Mouse (Mus musculus): Measurements from ENCODE around the gene Cfap73.

The Cfap73 gene

DNA sequence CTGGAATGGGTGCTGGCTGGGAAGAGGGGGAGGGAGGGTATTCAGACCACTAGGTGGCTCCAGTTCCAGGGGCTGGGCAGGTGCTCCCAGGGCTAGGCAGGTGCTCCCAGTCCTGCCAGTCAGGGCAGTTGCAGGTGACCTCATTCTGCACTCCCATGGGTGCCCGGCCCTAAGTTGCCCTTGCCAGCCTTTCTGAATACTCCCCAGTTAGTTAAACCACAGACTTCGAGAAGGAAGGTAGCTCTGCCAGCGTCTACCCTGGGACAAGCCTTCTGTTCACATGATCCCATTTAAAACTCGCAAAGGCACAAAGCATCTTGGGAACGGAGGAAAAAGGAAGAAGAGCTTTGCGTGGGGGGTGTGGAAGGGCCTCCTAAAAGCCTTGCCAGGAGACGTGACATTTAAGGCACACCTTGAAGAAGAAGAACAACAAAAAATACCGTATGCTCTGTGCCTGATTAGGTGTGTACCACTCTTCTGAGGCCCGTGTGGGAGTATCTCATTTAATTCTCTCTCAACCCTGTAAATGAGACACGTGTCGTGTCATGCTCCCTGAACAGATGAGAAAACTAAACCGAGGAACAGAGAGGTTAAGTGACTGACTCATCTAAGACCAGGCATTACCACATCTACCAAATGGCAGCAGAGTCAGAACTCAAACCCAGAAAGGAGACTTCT is 13.9 kb upstream of the Cfap73 start:
- DNase-seq (ENCODE audit: low spot score in 2 of 2): peak; percentile 43 to 49

DNA sequence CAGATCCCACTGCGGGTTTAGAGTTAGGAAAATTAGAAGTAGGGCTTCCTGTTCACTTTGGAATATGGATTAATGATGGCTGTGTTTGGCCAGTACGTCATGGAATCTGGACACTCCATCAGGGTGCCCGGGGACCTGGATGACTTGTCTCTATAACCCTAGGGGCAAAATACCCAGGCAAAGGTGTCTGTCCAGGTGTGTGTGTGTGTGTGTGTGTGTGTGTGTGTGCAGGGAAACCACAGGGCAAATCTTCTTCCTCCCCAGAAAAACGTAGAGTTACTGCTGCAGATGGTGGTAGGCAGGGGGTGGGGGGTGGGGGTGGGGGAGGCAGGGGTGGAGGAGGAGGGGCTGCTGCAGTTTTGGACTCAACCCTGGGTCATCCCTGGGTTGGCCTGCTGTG is 13.3 kb upstream of the Cfap73 start:
- no peak for DNase-seq (ENCODE audit: low spot score in 2 of 2)

DNA sequence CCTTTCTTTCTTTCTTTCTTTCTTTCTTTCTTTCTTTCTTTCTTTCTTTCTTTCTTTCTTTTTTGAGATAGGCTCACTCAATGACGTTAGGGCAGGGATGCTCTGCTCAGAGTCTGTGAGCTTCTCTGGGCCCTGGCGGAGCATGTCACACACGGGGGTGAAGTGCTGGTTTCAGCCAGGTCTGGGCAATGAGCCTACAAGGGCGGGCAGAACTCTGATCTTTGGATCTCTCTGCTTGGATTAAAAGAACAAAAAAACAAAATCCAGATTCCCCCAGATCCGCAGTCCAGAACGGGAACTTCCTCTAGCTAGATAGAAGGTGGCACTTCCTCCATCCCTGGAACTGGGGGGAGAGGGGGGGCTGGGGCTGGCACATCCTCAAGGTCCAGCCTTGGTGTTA is 11.8 kb upstream of the Cfap73 start:
- no peak for DNase-seq (ENCODE audit: low spot score in 2 of 2)

DNA sequence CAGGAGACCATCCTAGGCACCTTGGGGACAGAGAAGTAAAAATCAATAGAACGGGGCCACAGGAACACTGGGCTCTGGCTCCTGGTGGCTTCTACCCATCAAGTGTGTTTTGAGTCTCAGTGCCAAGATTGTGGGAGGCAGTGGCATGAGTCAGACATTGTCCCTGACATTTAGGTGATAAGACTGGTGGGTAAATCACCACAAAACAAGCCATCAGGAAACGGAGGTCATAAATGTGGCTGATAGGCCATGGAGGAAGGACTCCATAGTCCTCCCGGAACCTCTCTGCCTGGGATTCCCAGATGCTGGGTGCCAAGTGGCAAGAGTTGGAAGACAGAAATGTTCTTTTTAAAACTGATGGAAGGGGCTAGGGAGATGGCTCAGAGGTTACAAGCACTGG is 10.2 kb upstream of the Cfap73 start:
- no peak for DNase-seq (ENCODE audit: low spot score in 2 of 2)

- no peak for DNase-seq (ENCODE audit: low spot score in 2 of 2)
Observed at GRCm38 (mm10) chr5:120643365-120644085, 9.5 kb upstream of the Cfap73 start.

GRCm38 (mm10) chr5:120640094-120640493 is 6.1 kb upstream of the Cfap73 start:
- no peak for DNase-seq (ENCODE audit: low spot score in 2 of 2)

DNA sequence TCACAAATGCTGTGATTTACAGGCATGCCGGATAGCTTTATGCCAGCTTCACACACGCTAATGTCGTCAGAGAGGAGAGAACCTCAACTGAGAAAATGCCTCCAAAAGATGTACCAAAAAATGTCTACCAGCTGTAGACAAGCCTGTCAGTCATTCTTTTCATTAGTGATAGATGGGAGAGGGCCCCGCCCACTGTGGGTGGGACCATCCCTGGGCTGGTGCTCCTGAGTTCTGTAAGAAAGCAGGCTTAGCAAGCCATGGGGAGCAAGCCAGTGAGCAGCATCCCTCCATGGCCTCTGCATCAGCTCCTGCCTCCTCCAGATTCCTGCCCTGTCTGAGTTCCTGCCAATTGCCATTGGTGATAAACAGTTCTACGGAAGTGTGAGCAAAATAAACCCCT is 1.6 kb upstream of the Cfap73 start:
- DNase-seq (ENCODE audit: low spot score in 2 of 2): no peak

DNA sequence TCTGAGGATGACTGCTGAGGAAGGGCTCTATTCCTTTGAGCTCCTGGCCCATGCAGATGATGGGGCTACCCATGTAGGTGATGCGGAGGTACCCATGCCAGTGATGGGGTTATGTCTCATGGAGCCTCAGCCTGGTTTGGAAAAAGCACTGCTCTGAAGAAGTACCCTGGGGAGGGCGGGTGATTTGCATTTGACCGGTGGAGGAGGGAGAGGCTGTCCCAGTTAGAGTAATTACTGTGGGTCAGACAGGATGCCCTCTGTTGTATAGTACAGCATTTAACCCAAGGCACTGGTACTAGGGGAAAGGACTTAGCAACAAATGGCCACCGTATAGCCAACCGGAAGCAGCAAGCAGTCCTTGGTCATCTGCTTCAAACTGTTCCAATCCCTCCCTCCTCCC is 825 bp upstream of the Cfap73 start:
- DNase-seq (ENCODE audit: low spot score in 2 of 2): no peak

- no peak for DNase-seq (ENCODE audit: low spot score in 2 of 2)
Observed at GRCm38 (mm10) chr5:120631892-120632291, 2.1 kb downstream of the Cfap73 start.

DNA sequence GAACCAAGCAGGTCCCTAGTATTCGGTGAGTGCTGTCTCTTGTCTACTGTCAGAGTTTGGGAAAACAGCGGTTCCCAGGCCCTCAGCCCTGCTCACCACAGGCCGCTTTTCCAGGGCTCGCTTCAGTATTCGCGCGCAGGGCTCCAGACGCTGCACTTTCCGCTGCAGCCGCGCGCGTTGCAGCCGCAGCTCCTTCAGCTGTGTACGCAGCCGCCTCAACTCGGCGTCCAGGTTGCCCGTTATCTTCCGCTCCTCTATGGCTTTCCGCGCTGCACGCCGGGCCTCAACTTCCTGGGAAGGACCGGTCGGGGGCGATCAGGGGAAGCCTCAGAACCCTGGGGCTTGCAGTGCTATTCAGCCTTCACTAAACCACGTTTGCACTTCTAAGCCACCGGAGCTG is 2.9 kb downstream of the Cfap73 start:
- no peak for DNase-seq (ENCODE audit: low spot score in 2 of 2)

DNA sequence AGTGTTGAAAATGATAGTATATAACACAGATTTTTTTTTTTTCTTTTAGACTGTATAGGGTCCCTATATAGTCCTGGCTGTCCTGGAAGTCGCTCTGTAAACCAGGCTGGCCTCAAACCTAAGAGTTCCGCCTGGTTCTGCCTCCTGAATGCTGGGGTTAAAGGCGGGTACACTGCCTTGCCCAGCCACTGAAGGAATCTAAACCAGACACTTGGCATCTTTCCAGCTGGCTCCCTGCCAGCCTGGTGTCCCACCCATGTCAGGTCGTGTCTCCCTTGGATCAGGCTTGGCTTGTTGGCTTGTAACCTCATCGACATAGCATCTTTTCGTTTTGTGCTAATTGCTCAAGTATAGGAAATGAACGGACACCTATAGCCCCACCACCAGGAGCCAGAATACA is 5.4 kb downstream of the Cfap73 start:
- no peak for DNase-seq (ENCODE audit: low spot score in 2 of 2)

DNA sequence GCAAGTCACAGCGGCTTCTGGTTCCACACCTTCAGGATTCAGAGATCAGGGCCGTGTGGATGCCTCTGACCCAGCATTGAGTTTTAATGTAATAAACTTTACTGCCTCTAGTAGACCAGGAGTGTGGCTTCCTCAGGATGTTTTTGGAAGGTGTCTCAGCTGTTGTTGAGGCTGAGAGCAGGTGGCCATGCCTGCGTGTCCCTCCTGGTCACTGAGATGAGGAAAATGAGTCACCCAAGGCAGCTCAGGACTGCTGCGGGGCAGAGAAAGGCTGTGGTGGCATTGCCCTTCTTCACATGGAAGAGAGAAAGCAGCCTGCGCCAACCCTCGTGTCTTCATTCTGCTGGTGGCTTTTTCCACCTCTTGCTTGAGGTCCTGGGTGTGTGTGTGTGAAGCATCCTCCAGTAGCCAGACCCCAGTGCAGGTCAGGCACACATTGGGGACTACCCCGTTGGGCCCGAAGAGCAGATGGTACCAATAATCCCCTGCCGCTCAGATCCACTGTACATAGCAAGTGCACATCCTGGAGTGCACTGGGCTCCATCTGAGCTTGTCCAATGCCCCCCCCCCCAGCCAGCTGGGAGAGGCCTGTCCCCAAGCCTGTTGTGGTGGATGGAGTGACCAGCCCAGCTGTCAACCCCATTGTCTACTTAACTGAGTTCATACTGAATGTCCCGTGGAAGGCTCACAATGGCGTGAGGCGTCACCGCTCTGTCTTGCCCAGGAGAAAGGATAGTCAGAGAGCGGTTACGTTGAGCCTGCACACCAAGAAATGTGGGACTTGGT is 6.3 kb downstream of the Cfap73 start:
- DNase-seq (ENCODE audit: low spot score in 2 of 2): no peak

DNA sequence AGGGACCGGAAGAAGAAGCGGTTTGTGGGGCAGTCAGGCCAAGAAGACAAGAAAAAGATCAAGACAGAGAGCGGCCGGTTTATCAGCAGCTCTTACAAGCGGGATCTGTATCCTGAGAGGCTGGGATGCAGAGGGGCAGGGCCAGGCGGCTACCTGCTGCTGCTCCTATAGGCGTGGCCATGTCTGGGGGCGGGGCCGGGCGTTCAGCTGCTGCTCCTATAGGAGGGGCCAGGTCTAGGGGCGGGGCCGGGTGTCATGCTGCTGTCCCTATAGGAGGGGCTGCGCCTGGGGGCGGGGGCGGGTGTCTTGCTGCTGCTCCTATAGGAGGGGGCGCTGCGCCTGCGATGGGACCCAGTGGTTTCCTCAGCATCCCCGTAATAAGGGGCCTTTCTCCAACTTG is 7.6 kb downstream of the Cfap73 start:
- no peak for DNase-seq (ENCODE audit: low spot score in 2 of 2)

GRCm38 (mm10) chr5:120624427-120624826 is 9.6 kb downstream of the Cfap73 start:
- DNase-seq (ENCODE audit: low spot score in 2 of 2): no peak

DNA sequence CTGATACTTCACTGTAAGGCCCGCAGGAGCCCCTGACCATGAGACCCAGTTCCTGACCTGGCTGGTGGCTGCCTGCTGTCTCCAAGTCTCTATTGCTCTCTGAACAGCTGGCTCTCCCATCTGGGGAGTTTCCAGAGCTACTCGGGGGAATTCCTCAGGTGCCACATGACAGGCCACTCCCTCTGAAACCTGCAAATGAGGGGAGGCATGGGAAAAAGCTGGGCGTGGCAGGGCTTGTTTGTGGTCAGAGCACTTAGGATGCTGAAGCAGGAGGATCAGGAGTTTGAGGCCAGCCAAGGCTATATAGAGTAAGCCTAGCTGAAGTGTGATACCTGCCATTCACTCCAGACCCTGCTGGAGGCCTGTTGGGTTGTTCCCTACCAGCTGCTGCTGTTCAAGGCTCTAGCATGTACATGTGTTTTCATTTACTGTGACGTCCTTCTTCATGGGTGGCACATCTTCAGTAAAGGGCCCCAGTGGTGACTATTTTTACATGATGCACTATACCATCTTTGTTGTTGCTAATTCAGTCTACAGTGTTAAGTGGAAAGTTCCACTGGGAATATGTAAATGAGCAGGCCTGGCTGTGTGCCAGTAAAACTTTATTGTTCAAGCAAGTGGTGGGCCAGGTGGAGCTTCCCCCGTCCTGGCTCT is 11.7 kb downstream of the Cfap73 start:
- no peak for DNase-seq (ENCODE audit: low spot score in 2 of 2)

GRCm38 (mm10) chr5:120621846-120622197 is 12.2 kb downstream of the Cfap73 start:
- DNase-seq (ENCODE audit: low spot score in 2 of 2): no peak

- DNase-seq (ENCODE audit: low spot score in 2 of 2): no peak
Observed at GRCm38 (mm10) chr5:120621078-120621765, 12.8 kb downstream of the Cfap73 start.

DNA sequence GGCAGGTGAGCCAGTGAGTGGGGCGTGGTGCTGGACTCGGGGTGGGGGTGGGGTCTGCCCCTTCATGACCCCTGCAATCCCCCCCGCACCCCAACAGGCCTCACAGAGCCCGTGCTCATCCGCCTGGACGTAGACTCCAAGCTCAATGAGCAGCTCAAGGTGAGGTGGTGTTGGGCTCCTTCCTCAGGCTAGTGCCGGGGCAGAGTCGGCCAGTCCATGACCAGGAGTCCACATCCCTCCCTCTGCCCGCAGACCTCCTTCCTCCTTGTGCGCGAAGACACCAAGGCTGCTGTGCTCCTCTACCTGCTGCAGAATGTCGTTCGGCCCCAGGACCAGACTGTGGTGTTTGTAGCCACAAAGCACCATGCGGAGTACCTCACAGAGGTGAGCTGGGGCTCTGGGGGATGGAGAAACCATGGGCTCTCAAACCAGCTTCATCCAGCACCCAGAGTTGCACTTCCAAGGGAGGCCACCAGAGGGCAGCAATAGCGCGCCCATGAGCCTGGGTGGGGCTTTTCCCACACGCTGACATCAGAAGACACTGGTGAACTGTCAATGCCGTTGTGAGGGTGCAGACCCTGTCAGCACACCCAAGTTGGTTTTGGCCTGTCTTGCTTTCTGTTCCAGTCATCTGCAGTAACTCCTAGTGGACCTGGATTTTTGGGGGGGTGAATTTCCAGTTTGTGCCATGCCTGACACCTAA is 13.5 kb downstream of the Cfap73 start:
- DNase-seq (ENCODE audit: low spot score in 2 of 2): peak; percentile 71 to 74

GRCm38 (mm10) chr5:120619201-120619600 is 14.8 kb downstream of the Cfap73 start:
- DNase-seq (ENCODE audit: low spot score in 2 of 2): no peak

- no peak for DNase-seq (ENCODE audit: low spot score in 2 of 2)
Observed at GRCm38 (mm10) chr5:120618778-120619177, 15.3 kb downstream of the Cfap73 start.

- no peak for DNase-seq (ENCODE audit: low spot score in 2 of 2)
Observed at GRCm38 (mm10) chr5:120615903-120616302, 18.1 kb downstream of the Cfap73 start.

All from right cerebral cortex, postnatal 36 days (tissue).